19 mouse cellular contexts compared by ENCODE assay signal in the genomic region with DNA sequence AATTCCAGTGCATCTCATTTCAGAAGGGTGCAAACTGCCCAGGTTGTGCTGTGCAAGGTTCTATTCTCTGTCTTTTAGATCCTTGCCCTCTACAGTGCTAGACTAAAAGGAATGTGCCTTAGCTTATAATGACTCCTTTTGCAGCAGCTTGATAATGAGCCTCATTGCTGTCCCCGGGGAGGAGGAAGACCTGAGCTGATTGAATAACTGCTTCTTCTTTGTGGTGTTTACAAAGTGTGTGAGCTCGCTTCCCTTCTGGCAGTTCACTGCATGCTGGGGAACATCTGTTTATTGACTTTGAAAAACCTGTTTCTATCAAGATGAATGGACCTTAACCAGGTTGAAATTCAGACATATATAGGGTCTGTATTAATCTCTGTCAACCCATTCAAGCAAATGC.
DNase-seq lines count a peak whose midpoint lies in the region; ATAC-seq and TF ChIP-seq lines count a peak whose summit lies in the region.
"Had no signal": no experiment of that assay in that cellular context is flagged by ENCODE, and none has a peak within 500 bp of the region (broad histone marks: within the 10 kb centered on the region; RNA-seq: fewer than 3 reads in every experiment).

No protein-coding gene starts in this region.

- intact Hi-C loops in left cerebral cortex, postnatal 14 days (cut with DNase I), result no loop called here

- no peak overlapping the region for H3K4me3 ChIP-seq in forebrain, embryonic 11.5 days (ENCODE audit: low read depth, low read length)
- H3K4me3 ChIP-seq in forebrain, postnatal 0 days (ENCODE audit: low read depth, low read length), result no peak overlapping the region
- H3K4me3 ChIP-seq in midbrain, embryonic 12.5 days, result no peak overlapping the region
- no peak overlapping the region for H3K4me3 ChIP-seq in midbrain, embryonic 16.5 days (ENCODE audit: low read depth, low read length)
- H3K4me3 ChIP-seq: erythroblast, embryonic 14.5 days had no signal

- no peak overlapping the region for H3K4me2 ChIP-seq in forebrain, embryonic 11.5 days (ENCODE audit: low read depth, low read length, severe bottlenecking)
- H3K4me2 ChIP-seq in forebrain, postnatal 0 days (ENCODE audit: low read depth), result no peak overlapping the region
- no peak overlapping the region for H3K4me2 ChIP-seq in midbrain, embryonic 12.5 days (replicated peaks)
- no peak overlapping the region for H3K4me2 ChIP-seq in midbrain, embryonic 16.5 days (ENCODE audit: low read length)

- no peaks in the 10 kb centered on the region for H3K36me3 ChIP-seq in forebrain, embryonic 11.5 days (ENCODE audit: control insufficient read depth, insufficient read depth, low read length)
- no peaks in the 10 kb centered on the region for H3K36me3 ChIP-seq in forebrain, postnatal 0 days (ENCODE audit: insufficient read depth)
- peaks cover 3% of the 10 kb centered on the region; the same call in 1 of the 2 replicates for H3K36me3 ChIP-seq in midbrain, embryonic 12.5 days
- no peaks in the 10 kb centered on the region for H3K36me3 ChIP-seq in midbrain, embryonic 16.5 days (ENCODE audit: control insufficient read depth, insufficient read depth, low read length)

- TF ChIP-seq CTCF in forebrain, postnatal 0 days (IDR thresholded peaks at IDR 0.05; ENCODE audit: low read depth), result no peak

- peaks cover 10% of the 10 kb centered on the region for H3K4me1 ChIP-seq in forebrain, embryonic 11.5 days (replicated peaks; ENCODE audit: control insufficient read depth, insufficient read depth, low read length)
- no peaks in the 10 kb centered on the region for H3K4me1 ChIP-seq in forebrain, postnatal 0 days (ENCODE audit: insufficient read depth)
- peaks cover 19% of the 10 kb centered on the region for H3K4me1 ChIP-seq in midbrain, embryonic 12.5 days
- peaks cover 8% of the 10 kb centered on the region; the same call in 1 of the 2 replicates for H3K4me1 ChIP-seq in midbrain, embryonic 16.5 days (ENCODE audit: control insufficient read depth, insufficient read depth, low read length)

- no peak for DNase-seq in forebrain, embryonic 11.5 days (ENCODE audit: low spot score)
- no peak for DNase-seq in forebrain, postnatal 0 days
- DNase-seq in embryo, embryonic 11 days, result peak; percentile 18
- DNase-seq in mesoderm, embryonic 11.5 days (ENCODE audit: low read depth, low spot score), result peak; percentile 38
- no peak for DNase-seq in left cerebral cortex, postnatal 14 days (ENCODE audit: low spot score in 2 of 2)
- no peak for DNase-seq in adipocyte (ENCODE audit: low spot score)
- DNase-seq: adrenal gland, adult 2 months; cerebellum, adult 9-11 months; gastrocnemius, postnatal 10 days; heart, postnatal 36 days; kidney, postnatal 36 days; left cerebral cortex, postnatal 4 days; liver; right cerebral cortex, adult 18-20 months had no signal

- WGBS in forebrain, embryonic 11.5 days, result 6% methylated on average over 2 of the region's 2 CpGs
- WGBS in forebrain, postnatal 0 days, result 19% methylated on average over 2 of the region's 2 CpGs
- 19% methylated on average over 2 of the region's 2 CpGs for WGBS in midbrain, embryonic 12.5 days
- WGBS in midbrain, embryonic 16.5 days, result 9% methylated on average over 2 of the region's 2 CpGs

- no peaks in the 10 kb centered on the region for H3K9me3 ChIP-seq in forebrain, embryonic 11.5 days (ENCODE audit: control insufficient read depth, low read length)
- no peaks in the 10 kb centered on the region for H3K9me3 ChIP-seq in forebrain, postnatal 0 days (ENCODE audit: low read length)
- no peaks in the 10 kb centered on the region for H3K9me3 ChIP-seq in midbrain, embryonic 12.5 days
- no peaks in the 10 kb centered on the region for H3K9me3 ChIP-seq in midbrain, embryonic 16.5 days (replicated peaks; ENCODE audit: control insufficient read depth, low read length, poor library complexity, severe bottlenecking)

- H3K27ac ChIP-seq in forebrain, embryonic 11.5 days (ENCODE audit: low read depth, low read length), result 0 out of 2 replicates have a peak overlapping the region, but pooled peaks have one; percentile 18
- no peak overlapping the region for H3K27ac ChIP-seq in forebrain, postnatal 0 days (ENCODE audit: low read depth, low read length)
- peak overlapping the region; percentile 1; the same call in 1 of the 2 replicates for H3K27ac ChIP-seq in midbrain, embryonic 12.5 days (replicated peaks)
- H3K27ac ChIP-seq in midbrain, embryonic 16.5 days (ENCODE audit: low read length), result no peak overlapping the region

- ATAC-seq in forebrain, embryonic 11.5 days (replicated peaks; ENCODE audit: low FRiP score), result 0 out of 2 replicates have a peak, but pooled peaks have one; percentile 7
- no peak for ATAC-seq in forebrain, postnatal 0 days
- no peak for ATAC-seq in midbrain, embryonic 12.5 days (ENCODE audit: low FRiP score, low read depth)
- ATAC-seq in midbrain, embryonic 16.5 days, result no peak
- ATAC-seq: lung, postnatal 0 days had no signal

- no peaks in the 10 kb centered on the region for H3K27me3 ChIP-seq in forebrain, embryonic 11.5 days (ENCODE audit: control insufficient read depth, insufficient read depth, low read length)
- H3K27me3 ChIP-seq in forebrain, postnatal 0 days (ENCODE audit: insufficient read depth, low read length), result no peaks in the 10 kb centered on the region
- no peaks in the 10 kb centered on the region for H3K27me3 ChIP-seq in midbrain, embryonic 12.5 days
- no peaks in the 10 kb centered on the region for H3K27me3 ChIP-seq in midbrain, embryonic 16.5 days (ENCODE audit: control insufficient read depth, insufficient read depth, low read depth, low read length)
- H3K27me3 ChIP-seq: CH12.LX had no signal

- no peak overlapping the region for H3K9ac ChIP-seq in forebrain, embryonic 11.5 days (ENCODE audit: low read length)
- no peak overlapping the region for H3K9ac ChIP-seq in forebrain, postnatal 0 days
- H3K9ac ChIP-seq in midbrain, embryonic 12.5 days (replicated peaks), result no peak overlapping the region
- no peak overlapping the region for H3K9ac ChIP-seq in midbrain, embryonic 16.5 days (ENCODE audit: low read depth, low read length)

Comparison
In these comparisons a context has a peak if more than half of its experiments do, and no peak if none do; other contexts are left out.
1. H3K27ac ChIP-seq: peak in forebrain, embryonic 11.5 days (single experiment) and midbrain, embryonic 12.5 days (single experiment); none in forebrain, postnatal 0 days (single experiment) and midbrain, embryonic 16.5 days (single experiment).
2. DNase-seq: peak in embryo, embryonic 11 days (single experiment) and mesoderm, embryonic 11.5 days (single experiment); none in forebrain, embryonic 11.5 days (single experiment), forebrain, postnatal 0 days (single experiment), left cerebral cortex, postnatal 14 days (0 of 2) and adipocyte (single experiment).